Mouse (Mus musculus) hindlimb bud, embryonic 11.5 days (tissue): ENCODE results near the gene L3mbtl3.

Experiments
- DNase-seq: peaks from one replicate; pipeline ENCODE4 v3.0.0-alpha.2; 2012; ENCODE audit warnings: low read depth, low spot score; ENCODE audit errors: extremely low spot score

Gene L3mbtl3

GRCm38 (mm10) chr10:26337896-26338503 lies 37.8 kb downstream of the L3mbtl3 start:
- DNase-seq = no peak

GRCm38 (mm10) chr10:26333966-26334365 lies 41.8 kb downstream of the L3mbtl3 start:
- DNase-seq = no peak

- DNase-seq = no peak
Observed at GRCm38 (mm10) chr10:26332781-26333180, 43.0 kb downstream of the L3mbtl3 start.

- DNase-seq = no peak
Observed at GRCm38 (mm10) chr10:26328843-26329242, 46.9 kb downstream of the L3mbtl3 start.

GRCm38 (mm10) chr10:26327691-26328542 lies 47.9 kb downstream of the L3mbtl3 start:
- no peak for DNase-seq

GRCm38 (mm10) chr10:26327291-26327690 lies 48.5 kb downstream of the L3mbtl3 start:
- DNase-seq = no peak

GRCm38 (mm10) chr10:26325320-26325719 lies 50.5 kb downstream of the L3mbtl3 start:
- no peak for DNase-seq

- DNase-seq = no peak
Observed at GRCm38 (mm10) chr10:26322344-26323051, 53.3 kb downstream of the L3mbtl3 start.

- DNase-seq = no peak
Observed at GRCm38 (mm10) chr10:26320679-26321078, 55.1 kb downstream of the L3mbtl3 start.

- DNase-seq = no peak
Observed at GRCm38 (mm10) chr10:26314327-26314726, 61.4 kb downstream of the L3mbtl3 start.

GRCm38 (mm10) chr10:26303485-26303884 lies 72.3 kb downstream of the L3mbtl3 start:
- no peak for DNase-seq

- no peak for DNase-seq
Observed at GRCm38 (mm10) chr10:26302336-26302735, 73.4 kb downstream of the L3mbtl3 start.

- no peak for DNase-seq
Observed at GRCm38 (mm10) chr10:26297626-26298025, 78.1 kb downstream of the L3mbtl3 start.

GRCm38 (mm10) chr10:26297200-26297599 lies 78.6 kb downstream of the L3mbtl3 start:
- DNase-seq = no peak

GRCm38 (mm10) chr10:26287136-26287535 lies 88.6 kb downstream of the L3mbtl3 start:
- DNase-seq = no peak

GRCm38 (mm10) chr10:26280009-26280408 lies 95.8 kb downstream of the L3mbtl3 start:
- DNase-seq = no peak

GRCm38 (mm10) chr10:26275414-26275813 lies 100.4 kb downstream of the L3mbtl3 start:
- no peak for DNase-seq

GRCm38 (mm10) chr10:26263744-26264459 lies 111.9 kb downstream of the L3mbtl3 start:
- no peak for DNase-seq

GRCm38 (mm10) chr10:26259908-26260307 lies 115.9 kb downstream of the L3mbtl3 start:
- DNase-seq = no peak

GRCm38 (mm10) chr10:26249426-26250165 lies 126.2 kb downstream of the L3mbtl3 start:
- DNase-seq = no peak
